ENCODE assay signal across 9 mouse cellular contexts in the genomic region with DNA sequence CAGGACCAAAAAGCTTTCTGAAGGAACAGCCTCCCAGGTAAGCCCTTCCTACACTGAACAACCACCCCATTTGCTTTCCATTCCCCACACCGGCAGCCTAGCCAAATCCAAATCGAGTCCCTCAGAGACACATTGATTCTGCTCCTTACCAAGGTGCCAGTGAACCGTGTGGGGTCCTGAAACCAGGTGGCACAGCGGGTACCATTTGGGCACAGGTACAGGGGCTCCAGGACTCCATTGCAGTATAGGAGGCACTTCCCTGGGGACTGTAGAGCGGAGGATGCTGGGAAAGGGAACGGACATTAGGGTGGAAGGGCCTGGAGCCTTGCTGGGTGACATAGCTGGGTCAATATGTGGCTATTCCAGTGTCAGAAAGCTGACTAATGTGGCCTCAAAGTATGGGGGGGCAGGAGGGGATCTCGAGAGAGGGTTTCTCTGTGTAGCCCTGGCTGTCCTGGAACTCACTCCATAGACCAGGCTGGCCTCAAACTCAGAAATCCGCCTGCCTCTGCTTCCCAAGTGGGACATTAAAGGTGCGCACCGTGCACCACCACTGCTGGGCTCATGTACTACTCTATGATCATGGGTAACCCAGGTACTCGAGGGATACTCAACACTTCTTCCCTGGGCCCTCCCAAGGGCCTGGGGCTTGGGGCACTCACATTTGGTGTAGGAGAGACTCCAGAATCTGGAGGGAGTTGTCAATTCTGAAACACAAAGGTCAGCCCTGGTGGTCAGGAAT. TPM values are rescaled to one million over a fixed set of nuclear protein-coding genes. Genes with fewer than 3 reads are reported as not detected.
DNase-seq lines count a peak whose midpoint lies in the region; ATAC-seq and TF ChIP-seq lines count a peak whose summit lies in the region.
"Had no signal": no experiment of that assay in that cellular context is flagged by ENCODE, and none has a peak within 500 bp of the region (broad histone marks: within the 10 kb centered on the region; RNA-seq: fewer than 3 reads in every experiment).

No protein-coding gene starts in this region.

- H3K4me1 ChIP-seq in lung, postnatal 0 days (ENCODE audit: insufficient read depth, low read depth, low read length) = peaks cover 4% of the 10 kb centered on the region; the same call in 1 of the 2 replicates
- peaks cover 19% of the 10 kb centered on the region for H3K4me1 ChIP-seq in limb, embryonic 13.5 days
- H3K4me1 ChIP-seq in stomach, embryonic 16.5 days (ENCODE audit: control insufficient read depth, insufficient read depth, low read length) = peaks cover 26% of the 10 kb centered on the region

- TF ChIP-seq EP300 in lung, postnatal 0 days (IDR thresholded peaks at IDR 0.05) = no peak

- WGBS in lung, postnatal 0 days = 79% methylated on average over 11 of the region's 11 CpGs
- 80% methylated on average over 11 of the region's 11 CpGs for WGBS in limb, embryonic 13.5 days
- 82% methylated on average over 11 of the region's 11 CpGs for WGBS in stomach, embryonic 16.5 days

- ATAC-seq in lung, postnatal 0 days = no peak
- ATAC-seq in limb, embryonic 13.5 days (ENCODE audit: low FRiP score, low read depth) = no peak
- ATAC-seq in stomach, embryonic 16.5 days (ENCODE audit: insufficient read depth, low FRiP score) = no peak

- H3K27me3 ChIP-seq in lung, postnatal 0 days (replicated peaks; ENCODE audit: insufficient read depth, low read length) = 0 out of 2 replicates have a peak, but pooled peaks cover 2% of the 10 kb centered on the region
- peaks cover 23% of the 10 kb centered on the region for H3K27me3 ChIP-seq in limb, embryonic 13.5 days
- no peaks in the 10 kb centered on the region for H3K27me3 ChIP-seq in stomach, embryonic 16.5 days (ENCODE audit: control insufficient read depth, insufficient read depth, low read length)

- H3K9me3 ChIP-seq in lung, postnatal 0 days (ENCODE audit: low read length) = no peaks in the 10 kb centered on the region
- H3K9me3 ChIP-seq in limb, embryonic 13.5 days = no peaks in the 10 kb centered on the region
- H3K9me3 ChIP-seq in stomach, embryonic 16.5 days (replicated peaks; ENCODE audit: control insufficient read depth, low read length) = no peaks in the 10 kb centered on the region

- peaks cover 10% of the 10 kb centered on the region for H3K36me3 ChIP-seq in lung, postnatal 0 days (ENCODE audit: insufficient read depth, low read length)
- peaks cover 33% of the 10 kb centered on the region for H3K36me3 ChIP-seq in limb, embryonic 13.5 days
- H3K36me3 ChIP-seq in stomach, embryonic 16.5 days (ENCODE audit: control insufficient read depth, insufficient read depth, low read length) = peaks cover 14% of the 10 kb centered on the region

- DNase-seq in cerebellum, adult 8-10 months = peak; percentile 36
- no peak for DNase-seq in cerebellum, postnatal 4 days (ENCODE audit: low spot score in 2 of 2)
- no peak for DNase-seq in lung, postnatal 0 days (ENCODE audit: low spot score)
- DNase-seq in lung, postnatal 10 days = no peak
- DNase-seq in gastrocnemius, postnatal 25 days = no peak
- no peak for DNase-seq in embryo, embryonic 10.5 days (ENCODE audit: low spot score)

- H3K4me3 ChIP-seq in lung, postnatal 0 days (ENCODE audit: low read depth, low read length) = no peak overlapping the region
- H3K4me3 ChIP-seq in limb, embryonic 13.5 days = peak overlapping the region; percentile 81
- peak overlapping the region; percentile 93 for H3K4me3 ChIP-seq in stomach, embryonic 16.5 days (replicated peaks; ENCODE audit: low read length)

- no peak overlapping the region for H3K27ac ChIP-seq in lung, postnatal 0 days (ENCODE audit: low read length)
- no peak overlapping the region for H3K27ac ChIP-seq in limb, embryonic 13.5 days
- no peak overlapping the region for H3K27ac ChIP-seq in stomach, embryonic 16.5 days (ENCODE audit: low read length)

- no peak overlapping the region for H3K9ac ChIP-seq in lung, postnatal 0 days (replicated peaks; ENCODE audit: low read depth)
- peak overlapping the region; percentile 86; the same call in 1 of the 2 replicates for H3K9ac ChIP-seq in limb, embryonic 13.5 days
- H3K9ac ChIP-seq in stomach, embryonic 16.5 days (ENCODE audit: low read length) = peak overlapping the region; percentile 90

- H3K4me2 ChIP-seq in lung, postnatal 0 days (replicated peaks; ENCODE audit: low read depth, low read length) = peak overlapping the region; percentile 68; the same call in 1 of the 2 replicates
- peak overlapping the region; percentile 95 for H3K4me2 ChIP-seq in limb, embryonic 13.5 days (replicated peaks)
- peak overlapping the region; percentile 57; the same call in 1 of the 2 replicates for H3K4me2 ChIP-seq in stomach, embryonic 16.5 days (ENCODE audit: low read depth, low read length)

- TF ChIP-seq CTCF in lung, postnatal 0 days (IDR thresholded peaks at IDR 0.05) = no peak

RNA-seq across cellular contexts. Expression of gene Slc25a39, which starts 2.0 kb away (rescaled TPM):
- 214 TPM in 2 replicates for polyA plus RNA-seq in lung, postnatal 0 days (2015; fragmentation: Nextera tagmentation; extraction: Ambion mirVana)
- 173 and 180 TPM in 2 replicates for polyA plus RNA-seq in limb, embryonic 13.5 days (2015; fragmentation: Nextera tagmentation; extraction: Ambion mirVana)
- polyA plus RNA-seq in stomach, embryonic 16.5 days (2015; fragmentation: Nextera tagmentation; extraction: Ambion mirVana) = 239 and 243 TPM in 2 replicates
- 10 to 100 TPM; 54.4 to 76.1 TPM for total RNA-seq in gastrocnemius, postnatal 25 days (2021)

RNA-seq across cellular contexts. Expression of gene Rundc3a, which starts 12.5 kb away (rescaled TPM):
- 1.7 and 1.9 TPM in 2 replicates for polyA plus RNA-seq in lung, postnatal 0 days (2015; fragmentation: Nextera tagmentation; extraction: Ambion mirVana)
- 1.3 and 1.4 TPM in 2 replicates for polyA plus RNA-seq in limb, embryonic 13.5 days (2015; fragmentation: Nextera tagmentation; extraction: Ambion mirVana)
- 6.8 and 7.6 TPM in 2 replicates for polyA plus RNA-seq in stomach, embryonic 16.5 days (2015; fragmentation: Nextera tagmentation; extraction: Ambion mirVana)
- under 1 TPM in 1 of 2 experiments, not detected in 1; 0.35 TPM for total RNA-seq in gastrocnemius, postnatal 25 days (2021)

RNA-seq across cellular contexts. Expression of gene Grn, which starts 24.4 kb away (rescaled TPM):
- polyA plus RNA-seq in lung, postnatal 0 days (2015; fragmentation: Nextera tagmentation; extraction: Ambion mirVana) = 215 and 223 TPM in 2 replicates
- polyA plus RNA-seq in limb, embryonic 13.5 days (2015; fragmentation: Nextera tagmentation; extraction: Ambion mirVana) = 141 and 149 TPM in 2 replicates
- polyA plus RNA-seq in stomach, embryonic 16.5 days (2015; fragmentation: Nextera tagmentation; extraction: Ambion mirVana) = 187 and 207 TPM in 2 replicates
- total RNA-seq in gastrocnemius, postnatal 25 days (2021) = 10 to 100 TPM; 28.7 to 35.2 TPM

RNA-seq across cellular contexts. Expression of gene Slc4a1, which starts 39.7 kb away (rescaled TPM):
- polyA plus RNA-seq in lung, postnatal 0 days (2015; fragmentation: Nextera tagmentation; extraction: Ambion mirVana) = 9.7 and 9.8 TPM in 2 replicates
- polyA plus RNA-seq in limb, embryonic 13.5 days (2015; fragmentation: Nextera tagmentation; extraction: Ambion mirVana) = 7.2 and 11.7 TPM in 2 replicates
- 38.9 and 47.2 TPM in 2 replicates for polyA plus RNA-seq in stomach, embryonic 16.5 days (2015; fragmentation: Nextera tagmentation; extraction: Ambion mirVana)
- under 1 TPM; 0.08 to 0.56 TPM for total RNA-seq in gastrocnemius, postnatal 25 days (2021)
- polyA plus RNA-seq: C2C12 had no signal

RNA-seq across cellular contexts. Expression of gene Fam171a2, which starts 41.8 kb away (rescaled TPM):
- 3.2 and 3.4 TPM in 2 replicates for polyA plus RNA-seq in lung, postnatal 0 days (2015; fragmentation: Nextera tagmentation; extraction: Ambion mirVana)
- polyA plus RNA-seq in limb, embryonic 13.5 days (2015; fragmentation: Nextera tagmentation; extraction: Ambion mirVana) = 4.4 and 4.8 TPM in 2 replicates
- 2.5 and 3.3 TPM in 2 replicates for polyA plus RNA-seq in stomach, embryonic 16.5 days (2015; fragmentation: Nextera tagmentation; extraction: Ambion mirVana)
- total RNA-seq in gastrocnemius, postnatal 25 days (2021) = 1 to 10 TPM; 1.6 to 2.7 TPM
